Mouse (Mus musculus) small intestine, adult 2 months (tissue): ENCODE data around the gene Inmt.

Experiments
- CTCF ChIP-seq: fragments of 200-500 bp; IDR thresholded peaks from 2 replicates; pipeline ENCODE4 v1.5.1; 2012; ENCODE audit warnings: low read depth, mild to moderate bottlenecking, control low read depth, inconsistent platforms, low read length, moderate library complexity, mixed read lengths; ENCODE audit not compliant: insufficient replicate concordance, insufficient read length; ENCODE audit errors: extremely low read depth
- POLR2A ChIP-seq: fragments of 200-500 bp; IDR thresholded peaks from 2 replicates; pipeline ENCODE4 v1.6.1; 2012; ENCODE audit warnings: low read depth, mild to moderate bottlenecking, control low read depth, inconsistent platforms, low read length, moderate library complexity

DNA sequence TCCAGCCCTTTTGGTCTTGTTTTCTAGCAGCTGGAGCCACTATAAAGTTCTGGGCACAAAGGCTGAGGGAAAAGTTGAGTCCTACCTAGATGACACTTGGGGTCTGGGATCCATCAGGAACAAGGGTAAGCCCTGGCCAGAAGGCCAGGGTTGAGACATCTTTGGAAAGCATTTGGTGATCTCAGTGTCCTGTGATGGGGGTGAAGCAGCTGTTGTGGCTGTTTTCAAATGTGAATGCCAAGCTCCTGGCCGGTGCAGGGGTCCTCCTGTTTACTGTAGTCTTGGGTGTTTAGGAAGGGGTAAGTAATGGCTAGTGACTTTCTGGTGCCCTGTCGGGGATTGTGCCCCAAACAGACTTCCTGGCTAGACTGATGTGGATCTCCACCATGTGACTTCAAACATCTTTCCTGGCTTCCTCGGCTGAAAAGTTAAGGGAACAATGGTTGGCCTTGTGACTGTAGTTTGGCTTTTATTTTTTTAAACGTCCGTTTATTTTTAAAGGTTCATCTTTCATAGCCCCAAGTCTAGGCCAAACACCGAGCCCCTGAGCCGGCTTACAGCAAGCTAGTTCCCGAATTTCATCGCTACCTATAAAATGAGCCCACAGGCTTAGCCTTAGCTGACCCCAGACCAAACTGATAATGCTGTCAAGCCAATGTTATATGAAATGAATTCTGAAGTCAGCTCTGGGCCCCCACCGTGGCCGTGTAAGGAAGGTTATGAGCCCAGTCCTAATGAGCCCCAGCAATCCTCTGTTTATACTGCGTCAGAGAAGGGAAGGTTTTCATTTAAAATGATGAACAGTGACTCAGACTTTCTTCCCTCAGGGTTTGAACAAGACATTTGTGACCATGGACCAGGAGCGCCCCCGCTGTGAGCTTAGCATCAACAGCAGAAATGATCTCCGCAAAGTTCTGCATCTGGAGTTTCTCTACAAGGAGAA lies 35.9 kb upstream of the Inmt start:
- TF ChIP-seq CTCF (no peak), POLR2A (no peak)
